Mouse (Mus musculus): ENCODE measurements at regions not wholly inside any gene's neighbourhood (a gene's known extent, or its start where the extent isn't known, plus 50 kb on each side); places are given as distances from the start of the nearest gene placed in this dataset.

- Histone ChIP-seq H3K36me3 (no peaks in the 10 kb centered on the region), H3K9ac (replicated peaks) (peak overlapping the region; percentile 48; the same call in 1 of the 2 replicates), H3K4me2 (replicated peaks) (peak overlapping the region; percentile 44), H3K4me1 (peaks cover 19% of the 10 kb centered on the region), H3K27ac (replicated peaks) (peak overlapping the region; percentile 93), H3K4me3 (peak overlapping the region; percentile 40), H3K9me3 (no peaks in the 10 kb centered on the region), H3K27me3 (no peaks in the 10 kb centered on the region)
- 19% methylated on average over 18 of the region's 18 CpGs for WGBS
- ATAC-seq (replicated peaks) = peak; percentile 97
These were observed 102.2 kb downstream of the Gm11146 start for GRCm38 (mm10) chr16:77499537-77500301.

- peaks cover 9% of the 10 kb centered on the region; the same call in 1 of the 2 replicates for H3K4me1 ChIP-seq
- H3K36me3 ChIP-seq = no peaks in the 10 kb centered on the region
- H3K27me3 ChIP-seq = no peaks in the 10 kb centered on the region
- no peak overlapping the region for H3K4me3 ChIP-seq
- no peak overlapping the region for H3K9ac ChIP-seq (replicated peaks)
- ATAC-seq (replicated peaks) = no peak
- no peak overlapping the region for H3K4me2 ChIP-seq (replicated peaks)
- H3K27ac ChIP-seq (replicated peaks) = no peak overlapping the region
- H3K9me3 ChIP-seq = no peaks in the 10 kb centered on the region
- WGBS = 91% methylated on average over 7 of the region's 7 CpGs
These were observed 106.6 kb downstream of the Gm11146 start for GRCm38 (mm10) chr16:77495310-77495709.

- Histone ChIP-seq H3K4me2 (replicated peaks) (no peak overlapping the region), H3K27ac (replicated peaks) (0 out of 2 replicates have a peak overlapping the region, but pooled peaks have one; percentile 11), H3K4me3 (no peak overlapping the region), H3K9me3 (no peaks in the 10 kb centered on the region), H3K4me1 (no peaks in the 10 kb centered on the region), H3K36me3 (no peaks in the 10 kb centered on the region), H3K27me3 (no peaks in the 10 kb centered on the region), H3K9ac (replicated peaks) (no peak overlapping the region)
- 78% methylated on average over 7 of the region's 7 CpGs for WGBS
- ATAC-seq (replicated peaks) = no peak
These were observed 107.9 kb downstream of the Gm11146 start for GRCm38 (mm10) chr16:77494042-77494441.

GRCm38 (mm10) chr16:77488155-77488554 lies 113.7 kb downstream of the Gm11146 start:
- no peak overlapping the region for H3K4me2 ChIP-seq (replicated peaks)
- no peak overlapping the region for H3K9ac ChIP-seq (replicated peaks)
- no peak for ATAC-seq (replicated peaks)
- no peak overlapping the region for H3K4me3 ChIP-seq
- H3K4me1 ChIP-seq = no peaks in the 10 kb centered on the region
- no peaks in the 10 kb centered on the region for H3K36me3 ChIP-seq
- no peak overlapping the region for H3K27ac ChIP-seq (replicated peaks)
- H3K9me3 ChIP-seq = no peaks in the 10 kb centered on the region
- 84% methylated on average over 1 of the region's 1 CpGs for WGBS
- no peaks in the 10 kb centered on the region for H3K27me3 ChIP-seq

- no peaks in the 10 kb centered on the region for H3K27me3 ChIP-seq
- H3K9me3 ChIP-seq = no peaks in the 10 kb centered on the region
- no peak for ATAC-seq (replicated peaks)
- no peaks in the 10 kb centered on the region for H3K36me3 ChIP-seq
- no peak overlapping the region for H3K27ac ChIP-seq (replicated peaks)
- WGBS = 19% methylated on average over 7 of the region's 7 CpGs
- no peak overlapping the region for H3K9ac ChIP-seq (replicated peaks)
- H3K4me1 ChIP-seq = peaks cover 7% of the 10 kb centered on the region; the same call in 1 of the 2 replicates
- no peak overlapping the region for H3K4me2 ChIP-seq (replicated peaks)
- H3K4me3 ChIP-seq = no peak overlapping the region
These were observed 122.1 kb downstream of the Gm11146 start for GRCm38 (mm10) chr16:77479812-77480211.

GRCm38 (mm10) chr16:77471868-77472267 lies 130.0 kb downstream of the Gm11146 start:
- no peaks in the 10 kb centered on the region for H3K36me3 ChIP-seq
- H3K27me3 ChIP-seq = no peaks in the 10 kb centered on the region
- no peak overlapping the region for H3K4me2 ChIP-seq (replicated peaks)
- H3K9me3 ChIP-seq = no peaks in the 10 kb centered on the region
- no peak overlapping the region for H3K9ac ChIP-seq (replicated peaks)
- no peak overlapping the region for H3K4me3 ChIP-seq
- no peak overlapping the region for H3K27ac ChIP-seq (replicated peaks)
- 96% methylated on average over 3 of the region's 3 CpGs for WGBS
- peaks cover 5% of the 10 kb centered on the region for H3K4me1 ChIP-seq
- ATAC-seq (replicated peaks) = no peak

GRCm38 (mm10) chr16:77469903-77470302 lies 132.0 kb downstream of the Gm11146 start:
- Histone ChIP-seq H3K27ac (replicated peaks) (no peak overlapping the region), H3K36me3 (no peaks in the 10 kb centered on the region), H3K4me1 (peaks cover 5% of the 10 kb centered on the region), H3K4me3 (no peak overlapping the region), H3K9me3 (no peaks in the 10 kb centered on the region), H3K27me3 (no peaks in the 10 kb centered on the region), H3K9ac (replicated peaks) (no peak overlapping the region), H3K4me2 (replicated peaks) (no peak overlapping the region)
- ATAC-seq (replicated peaks) = no peak
- 82% methylated on average over 4 of the region's 4 CpGs for WGBS

GRCm38 (mm10) chr16:77469328-77469875 lies 132.5 kb downstream of the Gm11146 start:
- 60% methylated on average over 6 of the region's 6 CpGs for WGBS
- Histone ChIP-seq H3K4me1 (peaks cover 10% of the 10 kb centered on the region), H3K9me3 (no peaks in the 10 kb centered on the region), H3K36me3 (no peaks in the 10 kb centered on the region), H3K4me3 (no peak overlapping the region), H3K4me2 (replicated peaks) (no peak overlapping the region), H3K27me3 (no peaks in the 10 kb centered on the region), H3K27ac (replicated peaks) (no peak overlapping the region), H3K9ac (replicated peaks) (no peak overlapping the region)
- no peak for ATAC-seq (replicated peaks)

- Histone ChIP-seq H3K9me3 (no peaks in the 10 kb centered on the region), H3K9ac (replicated peaks) (no peak overlapping the region), H3K27ac (replicated peaks) (no peak overlapping the region), H3K4me1 (peaks cover 10% of the 10 kb centered on the region), H3K4me3 (no peak overlapping the region), H3K27me3 (no peaks in the 10 kb centered on the region), H3K4me2 (replicated peaks) (no peak overlapping the region), H3K36me3 (no peaks in the 10 kb centered on the region)
- ATAC-seq (replicated peaks) = no peak
- 59% methylated on average over 12 of the region's 12 CpGs for WGBS
These were observed 134.7 kb downstream of the Gm11146 start for GRCm38 (mm10) chr16:77467216-77467615.

- 24% methylated on average over 6 of the region's 6 CpGs for WGBS
- no peak overlapping the region for H3K4me2 ChIP-seq (replicated peaks)
- H3K27me3 ChIP-seq = no peaks in the 10 kb centered on the region
- peaks cover 11% of the 10 kb centered on the region for H3K4me1 ChIP-seq
- no peak overlapping the region for H3K4me3 ChIP-seq
- no peaks in the 10 kb centered on the region for H3K36me3 ChIP-seq
- H3K9me3 ChIP-seq = no peaks in the 10 kb centered on the region
- no peak overlapping the region for H3K9ac ChIP-seq (replicated peaks)
- H3K27ac ChIP-seq (replicated peaks) = no peak overlapping the region
- ATAC-seq (replicated peaks) = no peak
These were observed 137.3 kb downstream of the Gm11146 start for GRCm38 (mm10) chr16:77464623-77465022.

GRCm38 (mm10) chr16:77461922-77462321 lies 140.0 kb downstream of the Gm11146 start:
- Histone ChIP-seq H3K27ac (replicated peaks) (no peak overlapping the region), H3K9ac (replicated peaks) (no peak overlapping the region), H3K36me3 (no peaks in the 10 kb centered on the region), H3K4me2 (replicated peaks) (no peak overlapping the region), H3K27me3 (no peaks in the 10 kb centered on the region), H3K4me3 (no peak overlapping the region), H3K4me1 (peaks cover 7% of the 10 kb centered on the region; the same call in 1 of the 2 replicates), H3K9me3 (no peaks in the 10 kb centered on the region)
- no peak for ATAC-seq (replicated peaks)
- WGBS = 68% methylated on average over 3 of the region's 3 CpGs

- ATAC-seq (replicated peaks) = no peak
- H3K4me2 ChIP-seq (replicated peaks) = no peak overlapping the region
- no peaks in the 10 kb centered on the region for H3K9me3 ChIP-seq
- no peak overlapping the region for H3K9ac ChIP-seq (replicated peaks)
- no peaks in the 10 kb centered on the region for H3K27me3 ChIP-seq
- H3K27ac ChIP-seq (replicated peaks) = no peak overlapping the region
- H3K4me3 ChIP-seq = no peak overlapping the region
- 33% methylated on average over 1 of the region's 1 CpGs for WGBS
- no peaks in the 10 kb centered on the region for H3K36me3 ChIP-seq
- H3K4me1 ChIP-seq = peaks cover 7% of the 10 kb centered on the region; the same call in 1 of the 2 replicates
These were observed 140.4 kb downstream of the Gm11146 start for GRCm38 (mm10) chr16:77461459-77461858.

Measured in forebrain, embryonic 15.5 days (tissue).